In genomic region chr3:70224846-70225245, GRCm38 (mm10) we compare ENCODE assay signal across 27 mouse cellular contexts.
DNase-seq lines count a peak whose midpoint lies in the region; ATAC-seq lines count a peak whose summit lies in the region.
"Had no signal": no experiment of that assay in that cellular context is flagged by ENCODE, and none has a peak within 500 bp of the region (broad histone marks: within the 10 kb centered on the region; RNA-seq: fewer than 3 reads in every experiment).

No protein-coding gene starts in this region.

- no peaks in the 10 kb centered on the region for H3K36me3 ChIP-seq in forebrain, embryonic 15.5 days
- no peaks in the 10 kb centered on the region for H3K36me3 ChIP-seq in forebrain, embryonic 10.5 days (replicated peaks)
- no peaks in the 10 kb centered on the region for H3K36me3 ChIP-seq in intestine, embryonic 15.5 days
- H3K36me3 ChIP-seq: embryonic facial prominence, embryonic 10.5 days; hindbrain, embryonic 15.5 days; limb, embryonic 10.5 days; liver, embryonic 15.5 days; lung, embryonic 15.5 days; midbrain, embryonic 15.5 days; neural tube, embryonic 13.5 days had no signal

- no peak overlapping the region for H3K4me2 ChIP-seq in forebrain, embryonic 15.5 days (replicated peaks)
- no peak overlapping the region for H3K4me2 ChIP-seq in intestine, embryonic 15.5 days (replicated peaks)
- H3K4me2 ChIP-seq: heart, embryonic 11.5 days; hindbrain, embryonic 15.5 days; liver, embryonic 15.5 days; lung, embryonic 15.5 days; midbrain, embryonic 15.5 days; neural tube, embryonic 13.5 days had no signal

- no peaks in the 10 kb centered on the region for H3K9me3 ChIP-seq in forebrain, embryonic 15.5 days
- no peaks in the 10 kb centered on the region for H3K9me3 ChIP-seq in forebrain, embryonic 10.5 days
- no peaks in the 10 kb centered on the region for H3K9me3 ChIP-seq in intestine, embryonic 15.5 days
- H3K9me3 ChIP-seq: embryonic facial prominence, embryonic 10.5 days; hindbrain, embryonic 15.5 days; limb, embryonic 10.5 days; liver, embryonic 15.5 days; lung, embryonic 15.5 days; midbrain, embryonic 15.5 days; neural tube, embryonic 13.5 days had no signal

- DNase-seq in forebrain, embryonic 10.5 days (ENCODE audit: extremely low spot score, low spot score), result no peak
- DNase-seq in brain, adult 2 months (ENCODE audit: low read depth, low spot score), result peak; percentile 74
- peak; percentile 49 to 55 for DNase-seq in frontal cortex, adult 2 months (ENCODE audit: extremely low spot score in 1 of 2, low spot score in 1 of 2)
- DNase-seq in left cerebral cortex, postnatal 36 days (ENCODE audit: low spot score in 2 of 2), result peak; percentile 17 to 30
- no peak for DNase-seq in spleen, adult 18-20 months
- DNase-seq: adrenal gland, postnatal 14 days; cerebellum, adult 11-12 months; cerebellum, postnatal 10 days; gastrocnemius, postnatal 14 days; heart, adult 11 months; kidney, adult 8-10 months; kidney, postnatal 10 days; liver; lung, postnatal 36 days had no signal

- H3K4me3 ChIP-seq in forebrain, embryonic 15.5 days, result no peak overlapping the region
- no peak overlapping the region for H3K4me3 ChIP-seq in forebrain, embryonic 10.5 days
- H3K4me3 ChIP-seq in intestine, embryonic 15.5 days (replicated peaks), result no peak overlapping the region
- H3K4me3 ChIP-seq: embryonic facial prominence, embryonic 10.5 days; hindbrain, embryonic 15.5 days; limb, embryonic 10.5 days; liver, embryonic 15.5 days; lung, embryonic 15.5 days; megakaryocyte, embryonic 14.5 days; midbrain, embryonic 15.5 days; myocyte; neural tube, embryonic 13.5 days had no signal

- H3K27me3 ChIP-seq in forebrain, embryonic 15.5 days, result no peaks in the 10 kb centered on the region
- no peaks in the 10 kb centered on the region for H3K27me3 ChIP-seq in forebrain, embryonic 10.5 days (ENCODE audit: poor library complexity, severe bottlenecking)
- H3K27me3 ChIP-seq in intestine, embryonic 15.5 days (replicated peaks), result no peaks in the 10 kb centered on the region
- H3K27me3 ChIP-seq: hindbrain, embryonic 15.5 days; liver, embryonic 15.5 days; lung, embryonic 15.5 days; megakaryocyte, embryonic 14.5 days; midbrain, embryonic 15.5 days; neural tube, embryonic 13.5 days had no signal

- no peak overlapping the region for H3K9ac ChIP-seq in forebrain, embryonic 15.5 days (replicated peaks)
- H3K9ac ChIP-seq in intestine, embryonic 15.5 days, result no peak overlapping the region
- H3K9ac ChIP-seq: hindbrain, embryonic 15.5 days; liver, embryonic 15.5 days; lung, embryonic 15.5 days; midbrain, embryonic 15.5 days; neural tube, embryonic 13.5 days had no signal

- ATAC-seq in forebrain, embryonic 15.5 days (replicated peaks), result peak; percentile 53; the same call in 1 of the 2 replicates
- no peak for ATAC-seq in intestine, embryonic 15.5 days
- ATAC-seq: CD4-positive, CD25-positive, alpha-beta regulatory T cell, adult 4 months; midbrain, embryonic 15.5 days had no signal

- H3K4me1 ChIP-seq in forebrain, embryonic 15.5 days, result peaks cover 15% of the 10 kb centered on the region
- H3K4me1 ChIP-seq in forebrain, embryonic 10.5 days, result no peaks in the 10 kb centered on the region
- no peaks in the 10 kb centered on the region for H3K4me1 ChIP-seq in intestine, embryonic 15.5 days (replicated peaks)
- H3K4me1 ChIP-seq: embryonic facial prominence, embryonic 10.5 days; hindbrain, embryonic 15.5 days; limb, embryonic 10.5 days; liver, embryonic 15.5 days; lung, embryonic 15.5 days; megakaryocyte, embryonic 14.5 days; midbrain, embryonic 15.5 days had no signal

- peak overlapping the region; percentile 62 for H3K27ac ChIP-seq in forebrain, embryonic 15.5 days (replicated peaks)
- no peak overlapping the region for H3K27ac ChIP-seq in forebrain, embryonic 10.5 days
- no peak overlapping the region for H3K27ac ChIP-seq in intestine, embryonic 15.5 days
- H3K27ac ChIP-seq: embryonic facial prominence, embryonic 10.5 days; hindbrain, embryonic 15.5 days; limb, embryonic 10.5 days; liver, embryonic 15.5 days; lung, embryonic 15.5 days; midbrain, embryonic 15.5 days; neural tube, embryonic 13.5 days had no signal

- 79% methylated on average over 6 of the region's 6 CpGs for WGBS in forebrain, embryonic 15.5 days
- 95% methylated on average over 6 of the region's 6 CpGs for WGBS in forebrain, embryonic 10.5 days
- 87% methylated on average over 6 of the region's 6 CpGs for WGBS in intestine, embryonic 15.5 days

- intact Hi-C loops in left cerebral cortex, postnatal 36 days (cut with DNase I), result no loop called here

Comparison
In these comparisons a context has a peak if more than half of its experiments do, and no peak if none do; other contexts are left out.
1. DNase-seq: peak in brain, adult 2 months (single experiment), frontal cortex, adult 2 months (2 of 2) and left cerebral cortex, postnatal 36 days (2 of 2); none in forebrain, embryonic 10.5 days (single experiment) and spleen, adult 18-20 months (0 of 2).